Mouse (Mus musculus): Measurements from ENCODE around the gene Vamp9.

Vamp9 gene

GRCm38 (mm10) chr5:99941776-99942502 lies 35.9 kb downstream of the Vamp9 start:
- no peak for DNase-seq (ENCODE audit: low spot score)

- DNase-seq (ENCODE audit: low spot score): no peak
Measured at GRCm38 (mm10) chr5:99952513-99952912, 46.5 kb downstream of the Vamp9 start.

- DNase-seq (ENCODE audit: low spot score): no peak
Measured at GRCm38 (mm10) chr5:99953883-99954282, 47.8 kb downstream of the Vamp9 start.

GRCm38 (mm10) chr5:99958666-99959065 lies 52.6 kb downstream of the Vamp9 start:
- no peak for DNase-seq (ENCODE audit: low spot score)

DNA sequence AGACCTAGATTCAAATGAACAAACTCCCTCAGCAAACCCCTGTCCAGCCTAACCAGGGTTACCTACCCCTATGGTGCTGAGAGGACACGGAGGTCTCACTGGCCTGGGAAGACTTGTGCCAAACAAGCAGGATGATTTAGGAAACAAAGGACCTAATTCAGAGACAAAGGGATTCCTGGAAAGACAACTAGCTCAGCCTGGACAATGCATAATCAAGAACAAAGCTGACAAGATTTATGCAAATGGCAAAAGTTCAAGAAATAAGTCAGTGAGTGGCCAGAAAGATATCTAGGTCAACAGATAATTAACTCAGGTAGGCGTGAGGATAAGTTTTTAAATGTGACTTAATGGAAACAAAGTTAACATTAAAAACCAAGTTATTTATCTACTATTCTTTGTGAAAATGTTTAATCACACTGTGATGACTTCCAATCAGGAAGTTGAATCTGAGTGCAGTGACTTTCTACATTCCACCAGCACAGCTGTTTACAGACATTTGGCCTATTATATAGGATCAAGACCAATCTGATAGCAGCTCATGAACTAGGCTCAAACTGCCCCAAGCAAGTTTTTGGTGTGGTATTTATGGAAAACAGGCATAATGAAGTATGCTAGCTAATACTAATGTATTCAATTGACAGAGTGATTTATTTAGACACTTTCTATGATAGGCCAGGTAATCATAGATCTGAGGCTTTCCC lies 53.3 kb downstream of the Vamp9 start:
- DNase-seq (ENCODE audit: low spot score): no peak

DNA sequence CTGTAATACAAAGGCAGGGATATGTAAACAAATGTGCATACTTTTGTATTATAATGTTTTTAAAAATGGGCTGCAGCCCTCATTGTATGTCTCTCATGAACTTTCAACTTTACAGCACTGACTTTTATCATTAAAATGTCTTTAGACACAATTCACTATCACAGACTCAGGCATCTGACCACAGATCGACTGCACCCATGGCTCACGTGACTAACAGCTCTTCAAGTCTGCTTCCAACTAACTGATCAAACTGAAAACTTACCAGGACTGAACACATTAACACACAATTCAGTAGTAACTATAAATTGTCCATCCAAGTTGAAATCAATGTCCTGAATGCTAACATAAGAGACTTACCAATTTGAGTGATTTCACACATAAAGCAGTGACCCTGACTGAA lies 53.9 kb downstream of the Vamp9 start:
- no peak for DNase-seq (ENCODE audit: low spot score)

DNA sequence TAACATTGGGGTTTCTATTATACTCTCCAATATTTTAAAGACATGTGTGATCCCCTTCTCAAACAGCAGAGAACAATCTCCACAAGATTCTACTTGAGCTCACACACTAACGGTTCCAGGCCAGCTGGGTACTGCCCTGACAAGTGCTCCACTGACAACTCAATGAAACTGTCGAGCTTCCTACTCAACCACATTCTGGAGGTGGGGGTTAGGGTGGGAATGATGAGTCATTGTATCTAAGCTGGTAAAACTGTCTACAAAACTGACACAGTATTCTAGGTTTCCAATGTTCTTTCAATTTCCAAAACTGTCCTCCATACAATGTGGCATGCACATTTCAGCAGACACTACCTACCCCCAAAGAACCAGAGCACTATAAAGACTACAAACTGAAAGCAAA lies 67.9 kb downstream of the Vamp9 start:
- no peak for DNase-seq (ENCODE audit: low spot score)

DNA sequence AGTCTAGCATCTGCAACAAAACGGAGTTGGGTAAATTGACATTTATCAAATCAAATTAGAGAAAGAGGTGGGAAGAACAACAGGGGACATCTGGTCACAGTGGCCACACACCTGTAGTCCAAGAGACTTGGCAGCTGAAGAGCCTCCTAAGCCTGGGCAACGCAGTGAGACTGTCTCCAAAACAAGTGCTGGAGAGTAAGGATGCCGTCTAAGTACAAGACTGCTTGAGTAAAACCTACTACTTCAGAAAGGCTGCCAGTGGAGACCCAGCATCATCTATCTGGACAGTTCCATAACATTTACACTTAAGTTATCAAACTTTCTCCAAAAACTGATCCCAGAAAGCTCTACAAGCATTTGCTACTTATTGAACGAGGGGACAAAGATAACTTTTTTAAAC lies 69.0 kb downstream of the Vamp9 start:
- no peak for DNase-seq (ENCODE audit: low spot score)

DNA sequence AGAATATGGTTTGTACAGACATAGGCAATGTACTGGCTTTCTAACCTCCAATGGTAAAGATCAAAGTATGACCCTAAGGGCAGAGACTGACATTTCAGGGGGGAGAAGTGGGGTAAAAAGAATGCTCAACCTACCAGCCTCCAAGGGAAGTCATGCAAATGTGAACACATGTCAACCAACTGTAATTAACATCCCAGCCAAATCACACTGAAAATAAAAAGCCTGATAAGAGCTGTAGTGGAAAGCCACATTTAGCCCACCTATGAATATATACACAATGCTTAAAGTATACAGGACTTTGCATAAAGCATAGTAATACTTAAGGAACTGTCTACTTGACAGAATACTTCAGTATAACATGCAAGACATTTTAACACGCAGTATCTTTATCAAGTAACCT lies 69.7 kb downstream of the Vamp9 start:
- DNase-seq (ENCODE audit: low spot score): no peak

DNA sequence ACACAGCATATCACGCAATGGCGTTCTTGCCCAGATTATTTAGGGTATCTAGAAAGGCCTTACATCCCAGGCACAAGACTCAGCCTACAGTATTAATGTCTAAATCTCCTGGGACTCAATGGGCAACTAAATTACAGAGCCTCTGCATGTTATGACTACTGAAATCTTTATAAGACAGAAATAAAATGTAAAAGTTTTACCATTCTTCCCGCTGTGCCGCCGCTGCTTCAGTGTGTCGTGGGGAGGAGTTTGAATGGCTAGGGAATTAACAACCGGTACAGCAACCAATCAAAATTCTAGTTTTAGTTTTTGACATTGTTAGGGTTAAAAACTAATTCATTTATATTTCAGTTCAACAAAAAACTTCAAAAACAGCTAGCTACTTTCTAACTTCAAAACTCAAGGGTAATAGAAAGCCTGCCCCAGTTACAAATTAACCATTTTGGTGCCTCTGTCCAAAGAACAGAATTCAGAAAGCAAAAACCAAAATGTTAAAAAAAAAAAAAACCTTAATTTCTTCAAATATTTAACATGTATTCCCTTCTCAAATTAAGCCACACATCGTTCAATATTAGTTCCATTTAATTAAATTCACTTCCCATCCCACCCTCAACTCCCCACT lies 70.4 kb downstream of the Vamp9 start:
- DNase-seq (ENCODE audit: low spot score): no peak

- DNase-seq (ENCODE audit: low spot score): peak; percentile 52
Measured at GRCm38 (mm10) chr5:99977516-99978301, 71.7 kb downstream of the Vamp9 start.

DNA sequence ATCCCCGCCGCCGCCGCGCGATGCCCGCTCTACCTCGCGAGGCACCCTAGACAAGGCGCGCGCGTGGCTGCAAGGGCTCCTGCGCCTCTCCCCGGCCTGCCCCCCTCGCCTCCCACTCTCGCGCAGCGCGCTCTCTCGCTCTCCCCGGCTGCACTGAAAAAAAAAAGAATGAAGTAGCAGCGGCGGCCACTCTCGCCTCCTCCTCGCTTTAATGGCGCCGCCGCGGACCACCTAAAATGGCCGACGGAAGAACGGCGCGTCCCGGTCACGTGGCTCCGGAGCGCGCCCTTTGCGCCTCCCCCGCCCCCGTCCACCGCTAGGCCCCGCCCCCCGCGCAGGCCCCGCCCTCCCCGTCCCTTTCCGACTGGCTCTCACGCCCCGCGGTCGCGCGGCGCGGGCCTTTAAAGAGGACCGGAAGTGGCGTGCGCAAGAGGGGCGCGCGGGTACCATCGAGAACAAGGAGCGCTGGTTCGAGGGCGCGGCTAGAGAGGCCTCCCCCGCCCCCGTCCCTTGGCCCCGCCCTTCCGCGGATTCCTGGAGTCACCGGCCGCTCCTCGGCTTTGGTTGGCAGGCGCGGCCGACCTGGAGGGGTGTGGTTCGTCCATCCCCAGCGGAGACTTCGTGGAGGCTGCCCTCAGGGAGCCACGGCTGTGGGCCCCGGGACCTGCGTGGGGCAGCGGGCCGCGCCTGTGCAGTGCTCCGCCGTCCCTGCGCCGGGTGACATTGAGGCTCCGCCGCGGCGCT lies 72.8 kb downstream of the Vamp9 start, which contains the start of the genes Hnrnpd and 4930524J08Rik:
Gene Hnrnpd (minus strand): TSS at position 240 of the 744 bp plus-strand sequence.
Gene 4930524J08Rik (plus strand): TSS at position 363 of the 744 bp plus-strand sequence.
- DNase-seq (ENCODE audit: low spot score): peak; percentile 76

DNA sequence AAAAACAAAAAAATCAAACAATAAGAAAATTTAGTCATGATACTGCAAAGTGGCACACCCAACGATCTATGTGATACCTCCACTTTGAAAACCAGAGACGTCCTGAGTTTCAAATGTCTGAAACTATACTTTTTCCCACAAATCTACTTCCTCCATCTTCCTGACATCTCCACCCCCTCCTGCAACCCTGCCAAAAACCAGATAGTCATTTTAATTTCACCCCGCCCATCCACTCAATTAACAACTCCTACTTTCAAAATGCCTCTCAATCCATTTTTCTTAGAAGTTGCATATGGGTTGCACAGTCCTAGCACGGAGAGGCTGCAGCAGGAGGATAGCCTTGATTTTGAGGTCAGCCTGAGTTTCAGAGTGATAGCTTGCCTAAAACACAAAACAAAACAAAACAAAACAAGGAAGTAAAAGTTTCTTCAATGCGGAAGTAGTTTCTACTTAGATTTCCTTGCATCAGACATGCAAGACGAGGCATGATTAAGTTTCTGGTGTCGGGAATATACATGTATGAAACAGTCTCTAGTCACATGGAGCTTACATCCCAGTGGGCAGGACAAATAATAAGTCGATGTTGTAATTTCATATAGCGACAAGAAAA lies 77.5 kb downstream of the Vamp9 start:
- DNase-seq (ENCODE audit: low spot score): no peak

GRCm38 (mm10) chr5:99994166-99994565 lies 88.1 kb downstream of the Vamp9 start:
- DNase-seq (ENCODE audit: low spot score): no peak

DNA sequence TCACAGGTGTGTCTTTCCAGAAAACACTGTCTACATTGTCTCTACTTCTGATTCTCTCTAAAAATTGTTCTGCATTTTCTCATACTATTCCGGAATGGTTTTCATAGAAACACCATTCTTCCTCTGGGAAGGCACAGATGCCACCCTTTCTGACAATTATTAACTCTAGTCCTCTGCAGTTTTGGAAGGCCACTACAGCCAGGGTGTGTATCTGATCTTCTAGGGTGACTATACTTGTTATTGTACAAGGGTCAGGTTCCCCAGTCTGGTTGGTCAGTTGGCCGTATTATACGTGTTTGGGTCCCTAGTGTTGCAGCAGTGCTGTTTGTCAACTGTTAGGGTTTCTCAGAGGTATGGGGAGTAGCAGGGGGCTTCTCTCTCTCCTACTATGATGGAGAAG lies 88.6 kb downstream of the Vamp9 start:
- DNase-seq (ENCODE audit: low spot score): no peak

DNA sequence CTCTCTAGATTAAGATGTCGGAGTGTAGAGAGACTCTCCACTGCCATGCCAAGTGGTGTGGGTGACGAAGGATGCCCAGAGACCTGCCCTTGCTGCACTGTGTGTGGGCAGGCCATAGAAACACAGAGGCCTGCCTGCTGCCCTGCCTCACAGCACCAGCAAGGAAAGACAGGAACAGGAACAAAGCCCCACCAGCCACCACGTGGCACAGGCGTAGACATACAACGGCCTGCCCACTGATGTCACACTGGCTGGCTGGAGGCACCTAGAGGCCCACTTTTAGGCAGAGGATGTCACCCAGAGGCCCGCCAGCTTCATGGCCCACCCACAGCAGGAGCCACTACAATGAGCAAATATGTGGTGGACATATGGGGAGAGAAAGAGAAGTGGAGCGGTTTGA lies 94.0 kb downstream of the Vamp9 start:
- no peak for DNase-seq (ENCODE audit: low spot score)

DNA sequence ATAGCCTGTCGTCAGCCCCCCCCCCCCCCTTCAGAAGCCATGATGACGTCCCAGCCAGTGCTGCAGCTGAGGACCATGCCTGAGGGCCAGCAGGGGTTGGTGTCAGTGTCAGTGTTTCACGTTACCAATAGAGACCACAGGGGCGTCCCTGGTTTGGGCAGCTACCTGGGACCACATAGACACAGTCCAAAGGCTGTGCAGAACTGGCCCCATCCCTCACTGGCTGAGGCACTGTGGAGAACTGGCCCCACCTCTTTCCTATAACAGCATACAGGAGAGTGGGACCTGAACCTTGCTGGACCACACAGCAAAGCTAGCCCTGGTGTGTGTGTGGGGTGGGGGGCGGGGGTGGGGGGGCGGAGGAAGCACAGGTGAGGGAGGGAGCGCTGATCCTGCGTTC lies 94.4 kb downstream of the Vamp9 start:
- no peak for DNase-seq (ENCODE audit: low spot score)

All from urinary bladder, postnatal 10 days (tissue).